Mouse (Mus musculus) heart, embryonic 14.5 days (tissue): ENCODE measurements at regions not wholly inside any gene's neighbourhood (a gene's known extent, or its start where the extent isn't known, plus 50 kb on each side); places are given as distances from the start of the nearest gene placed in this dataset.
A peak's percentile ranks its signal among the peaks of the same experiment; 100 is the strongest.

Experiments
- ATAC-seq: fragments of 200-750 bp; cut with Nextera tagmentation; 2 replicates; pipeline ENCODE4 v1.8.0; 2017; ENCODE audit warnings: low read depth, moderate TSS enrichment; ENCODE audit not compliant: insufficient number of reproducible peaks, insufficient read depth, low FRiP score
- H3K27ac ChIP-seq, 2 experiments: fragments of 200-500 bp in 1 of 2; fragments of 300-500 bp in 1 of 2; sonication (generic) in 1 of 2; replicated peaks in 1 of 2; 2 replicates each; pipeline ENCODE4 v1.5.1; 2012 to 2014; ENCODE audit warnings: low read depth in 2 of 2, low read length in 2 of 2, control low read depth in 1 of 2, mild to moderate bottlenecking in 1 of 2, mixed read lengths in 1 of 2; ENCODE audit not compliant: control insufficient read depth in 1 of 2, insufficient read depth in 1 of 2
- H3K27me3 ChIP-seq: fragments of 300-500 bp; sonication (generic); 2 replicates; pipeline ENCODE4 v1.6.1; 2014; ENCODE audit warnings: mild to moderate bottlenecking, low read length, control low read depth; ENCODE audit not compliant: control insufficient read depth, insufficient read depth
- H3K36me3 ChIP-seq: fragments of 300-500 bp; sonication (generic); 2 replicates; pipeline ENCODE4 v1.6.1; 2014; ENCODE audit warnings: mild to moderate bottlenecking, control low read depth, low read length, mixed read lengths; ENCODE audit not compliant: control insufficient read depth, insufficient read depth
- H3K4me1 ChIP-seq, 2 experiments: fragments of 200-500 bp in 1 of 2; fragments of 300-500 bp in 1 of 2; sonication (generic) in 1 of 2; 2 replicates each; pipeline ENCODE4 v1.6.1; 2012 to 2014; ENCODE audit warnings: low read length in 2 of 2, control low read depth in 1 of 2, mixed read lengths in 1 of 2; ENCODE audit not compliant: control insufficient read depth in 2 of 2, insufficient read depth in 2 of 2
- H3K4me2 ChIP-seq: fragments of 300-500 bp; sonication (generic); 2 replicates; pipeline ENCODE4 v1.6.1; 2014; ENCODE audit warnings: mild to moderate bottlenecking, low read length
- H3K4me3 ChIP-seq, 2 experiments: fragments of 200-500 bp in 1 of 2; fragments of 300-500 bp in 1 of 2; sonication (generic) in 1 of 2; 2 replicates each; pipeline ENCODE4 v1.5.1; 2012 to 2014; ENCODE audit warnings: low read length in 2 of 2, mild to moderate bottlenecking in 2 of 2, control low read depth in 1 of 2, low read depth in 1 of 2, moderate library complexity in 1 of 2; ENCODE audit not compliant: control insufficient read depth in 1 of 2, insufficient read depth in 1 of 2
- H3K9ac ChIP-seq: fragments of 300-500 bp; sonication (generic); 2 replicates; pipeline ENCODE4 v1.6.1; 2014; ENCODE audit warnings: mild to moderate bottlenecking, low read length
- H3K9me3 ChIP-seq: fragments of 300-500 bp; sonication (generic); 2 replicates; pipeline ENCODE4 v1.6.1; 2016; ENCODE audit warnings: low read length, control low read depth; ENCODE audit not compliant: control insufficient read depth
- WGBS: fragments of 180-500 bp; shearing (Covaris S2); extraction: QIAGEN DNeasy Blood & Tissue Kit; methylation state at CpG from one replicate; pipeline ENCODE4 v1.1.7; 2014; 5-methylcytosine and 5-hydroxymethylcytosine counted together

GRCm38 (mm10) chr2:46524625-46525024 is 1407.4 kb upstream of the Zeb2 start:
- Histone ChIP-seq H3K4me1 (peaks cover 3 to 5% of the 10 kb centered on the region in 2 experiments; a peak in 2 of 4 replicates), H3K9me3 (no peaks in the 10 kb centered on the region), H3K4me3 (no peak overlapping the region), H3K27me3 (no peaks in the 10 kb centered on the region), H3K36me3 (no peaks in the 10 kb centered on the region), H3K9ac (no peak overlapping the region), H3K27ac (0 out of 4 replicates have a peak overlapping the region, but pooled peaks of 1 of the 2 experiments have one; percentile 6), H3K4me2 (no peak overlapping the region)
- WGBS = 1% methylated on average over 6 of the region's 6 CpGs
- no peak for ATAC-seq

GRCm38 (mm10) chr2:46521147-46521965 is 1404.2 kb upstream of the Zeb2 start:
- Histone ChIP-seq H3K27ac (no peak overlapping the region), H3K9ac (no peak overlapping the region), H3K4me3 (no peak overlapping the region), H3K27me3 (no peaks in the 10 kb centered on the region), H3K4me1 (peaks cover 3 to 5% of the 10 kb centered on the region in 2 experiments; a peak in 2 of 4 replicates), H3K9me3 (no peaks in the 10 kb centered on the region), H3K4me2 (no peak overlapping the region), H3K36me3 (no peaks in the 10 kb centered on the region)
- 60% methylated on average over 5 of the region's 5 CpGs for WGBS
- no peak for ATAC-seq

- H3K4me2 ChIP-seq = no peak overlapping the region
- 6% methylated on average over 2 of the region's 2 CpGs for WGBS
- ATAC-seq = no peak
- H3K27ac ChIP-seq = peak overlapping the region; percentile 27 to 37; a peak in 2 of 4 replicates
- no peaks in the 10 kb centered on the region for H3K27me3 ChIP-seq
- peaks cover 0 to 3% of the 10 kb centered on the region in 2 experiments; a peak in 2 of 4 replicates for H3K4me1 ChIP-seq
- no peak overlapping the region for H3K9ac ChIP-seq
- H3K9me3 ChIP-seq = no peaks in the 10 kb centered on the region
- H3K4me3 ChIP-seq = no peak overlapping the region
- no peaks in the 10 kb centered on the region for H3K36me3 ChIP-seq
Observed at GRCm38 (mm10) chr2:46512237-46513028, 1395.2 kb upstream of the Zeb2 start.

- 12% methylated on average over 1 of the region's 1 CpGs for WGBS
- H3K9me3 ChIP-seq = no peaks in the 10 kb centered on the region
Observed at GRCm38 (mm10) chr2:46506951-46507350, 1389.8 kb upstream of the Zeb2 start.

GRCm38 (mm10) chr2:46503074-46503473 is 1385.9 kb upstream of the Zeb2 start:
- Histone ChIP-seq H3K27ac (no peak overlapping the region), H3K9ac (no peak overlapping the region), H3K4me1 (no peaks in the 10 kb centered on the region), H3K36me3 (no peaks in the 10 kb centered on the region), H3K4me3 (no peak overlapping the region), H3K27me3 (no peaks in the 10 kb centered on the region), H3K4me2 (no peak overlapping the region), H3K9me3 (no peaks in the 10 kb centered on the region)
- 66% methylated on average over 2 of the region's 2 CpGs for WGBS
- no peak for ATAC-seq

More at GRCm38 (mm10) chr2:46506951-46507350, 1389.8 kb upstream of the Zeb2 start:
- Histone ChIP-seq H3K27ac (no peak overlapping the region), H3K36me3 (no peaks in the 10 kb centered on the region), H3K9ac (no peak overlapping the region), H3K4me2 (no peak overlapping the region), H3K27me3 (no peaks in the 10 kb centered on the region), H3K4me1 (peaks cover 0 to 3% of the 10 kb centered on the region in 2 experiments; a peak in 1 of 4 replicates), H3K4me3 (no peak overlapping the region)
- ATAC-seq = no peak

GRCm38 (mm10) chr2:46492299-46492698 is 1375.1 kb upstream of the Zeb2 start:
- WGBS = 68% methylated on average over 2 of the region's 2 CpGs
- no peaks in the 10 kb centered on the region for H3K27me3 ChIP-seq
- H3K9ac ChIP-seq = no peak overlapping the region
- H3K36me3 ChIP-seq = no peaks in the 10 kb centered on the region
- no peak for ATAC-seq
- no peak overlapping the region for H3K27ac ChIP-seq
- no peak overlapping the region for H3K4me2 ChIP-seq
- no peaks in the 10 kb centered on the region for H3K9me3 ChIP-seq
- H3K4me1 ChIP-seq = no peaks in the 10 kb centered on the region
- no peak overlapping the region for H3K4me3 ChIP-seq

GRCm38 (mm10) chr2:46491081-46491480 is 1373.9 kb upstream of the Zeb2 start:
- H3K4me2 ChIP-seq = no peak overlapping the region
- H3K4me3 ChIP-seq = no peak overlapping the region
- H3K9ac ChIP-seq = no peak overlapping the region
- H3K9me3 ChIP-seq = no peaks in the 10 kb centered on the region
- ATAC-seq = no peak
- no peaks in the 10 kb centered on the region for H3K4me1 ChIP-seq
- H3K36me3 ChIP-seq = no peaks in the 10 kb centered on the region
- 90% methylated on average over 2 of the region's 2 CpGs for WGBS
- H3K27me3 ChIP-seq = no peaks in the 10 kb centered on the region
- no peak overlapping the region for H3K27ac ChIP-seq
